Comparison of ENCODE assay signal across 8 mouse cellular contexts in the genomic region with DNA sequence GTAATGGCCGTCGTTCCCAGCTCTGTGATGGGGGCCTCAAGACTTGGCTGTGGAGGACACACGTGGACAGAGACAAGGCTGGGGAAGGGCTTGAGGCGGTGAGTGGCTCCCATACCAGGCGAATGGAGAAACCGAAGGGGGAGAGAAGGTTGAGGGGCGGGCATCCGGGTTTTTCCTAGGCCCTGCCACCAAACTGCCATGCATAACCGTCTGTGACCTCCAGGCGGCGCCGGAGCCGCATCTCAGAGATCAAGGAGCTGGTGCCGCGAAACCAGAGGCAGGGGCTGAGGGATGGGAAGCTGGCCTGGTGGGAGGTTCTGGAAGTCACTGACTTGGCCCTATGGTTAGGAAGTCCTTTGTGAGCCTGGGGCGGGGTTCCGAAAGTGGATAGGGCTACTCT. TPM values are rescaled to one million over a fixed set of nuclear protein-coding genes. Genes with fewer than 3 reads are reported as not detected.
DNase-seq lines count a peak whose midpoint lies in the region; ATAC-seq and TF ChIP-seq lines count a peak whose summit lies in the region.

No protein-coding gene starts in this region.

- no peaks in the 10 kb centered on the region for H3K4me1 ChIP-seq in embryonic facial prominence, embryonic 12.5 days
- H3K4me1 ChIP-seq in kidney, adult 2 months (ENCODE audit: control insufficient read depth, insufficient read depth, low read length): no peaks in the 10 kb centered on the region
- no peaks in the 10 kb centered on the region for H3K4me1 ChIP-seq in limb, embryonic 12.5 days (replicated peaks)
- peaks cover 7% of the 10 kb centered on the region; the same call in 1 of the 2 replicates for H3K4me1 ChIP-seq in midbrain, postnatal 0 days (ENCODE audit: insufficient read depth, low read length)

- no peak overlapping the region for H3K27ac ChIP-seq in embryonic facial prominence, embryonic 12.5 days
- no peak overlapping the region for H3K27ac ChIP-seq in kidney, adult 2 months (ENCODE audit: insufficient read depth, low read depth, low read length)
- no peak overlapping the region for H3K27ac ChIP-seq in limb, embryonic 12.5 days
- no peak overlapping the region for H3K27ac ChIP-seq in midbrain, postnatal 0 days (ENCODE audit: low read depth, low read length)

- H3K4me2 ChIP-seq in embryonic facial prominence, embryonic 12.5 days (replicated peaks): peak overlapping the region; percentile 33; the same call in 1 of the 2 replicates
- peak overlapping the region; percentile 19; the same call in 1 of the 2 replicates for H3K4me2 ChIP-seq in limb, embryonic 12.5 days
- peak overlapping the region; percentile 16; the same call in 1 of the 2 replicates for H3K4me2 ChIP-seq in midbrain, postnatal 0 days (ENCODE audit: low read depth, low read length, poor library complexity, severe bottlenecking)

- WGBS in embryonic facial prominence, embryonic 12.5 days: 3% methylated on average over 17 of the region's 17 CpGs
- 2% methylated on average over 17 of the region's 17 CpGs for WGBS in kidney, adult 2 months
- 3% methylated on average over 17 of the region's 17 CpGs for WGBS in limb, embryonic 12.5 days
- 2% methylated on average over 17 of the region's 17 CpGs for WGBS in midbrain, postnatal 0 days

- peaks cover 21% of the 10 kb centered on the region for H3K27me3 ChIP-seq in embryonic facial prominence, embryonic 12.5 days
- H3K27me3 ChIP-seq in kidney, adult 2 months (replicated peaks; ENCODE audit: control insufficient read depth, insufficient read depth, low read length): no peaks in the 10 kb centered on the region
- H3K27me3 ChIP-seq in limb, embryonic 12.5 days: peaks cover 43% of the 10 kb centered on the region
- H3K27me3 ChIP-seq in midbrain, postnatal 0 days (ENCODE audit: insufficient read depth, low read length): 0 out of 2 replicates have a peak, but pooled peaks cover 4% of the 10 kb centered on the region

- H3K4me3 ChIP-seq in embryonic facial prominence, embryonic 12.5 days: no peak overlapping the region
- H3K4me3 ChIP-seq in kidney, adult 2 months (ENCODE audit: insufficient read depth, low read depth, low read length): no peak overlapping the region
- no peak overlapping the region for H3K4me3 ChIP-seq in limb, embryonic 12.5 days (replicated peaks)
- no peak overlapping the region for H3K4me3 ChIP-seq in midbrain, postnatal 0 days (ENCODE audit: low read depth, low read length)

- 0 out of 2 replicates have a peak overlapping the region, but pooled peaks have one; percentile 47 for H3K9ac ChIP-seq in embryonic facial prominence, embryonic 12.5 days
- no peak overlapping the region for H3K9ac ChIP-seq in limb, embryonic 12.5 days (replicated peaks)
- no peak overlapping the region for H3K9ac ChIP-seq in midbrain, postnatal 0 days (replicated peaks; ENCODE audit: low read length, poor library complexity, severe bottlenecking)

- TF ChIP-seq POLR2A in kidney, adult 2 months (IDR thresholded peaks at IDR 0.05; ENCODE audit: low read depth, low read length): no peak

- no peaks in the 10 kb centered on the region for H3K36me3 ChIP-seq in embryonic facial prominence, embryonic 12.5 days
- H3K36me3 ChIP-seq in kidney, adult 2 months (ENCODE audit: control insufficient read depth, insufficient read depth, low read length): no peaks in the 10 kb centered on the region
- no peaks in the 10 kb centered on the region for H3K36me3 ChIP-seq in limb, embryonic 12.5 days
- no peaks in the 10 kb centered on the region for H3K36me3 ChIP-seq in midbrain, postnatal 0 days (ENCODE audit: insufficient read depth, low read length)

- ATAC-seq in embryonic facial prominence, embryonic 12.5 days (ENCODE audit: insufficient number of reproducible peaks, insufficient read depth, low FRiP score, low TSS enrichment): no peak; the same call in 1 of the 2 replicates
- ATAC-seq in limb, embryonic 12.5 days (ENCODE audit: insufficient number of reproducible peaks, insufficient read depth, low FRiP score, low TSS enrichment, low read depth): peak; percentile 16; the same call in 1 of the 2 replicates
- ATAC-seq in midbrain, postnatal 0 days (ENCODE audit: low FRiP score): peak; percentile 69

- no peaks in the 10 kb centered on the region for H3K9me3 ChIP-seq in embryonic facial prominence, embryonic 12.5 days
- no peaks in the 10 kb centered on the region for H3K9me3 ChIP-seq in limb, embryonic 12.5 days
- H3K9me3 ChIP-seq in midbrain, postnatal 0 days (ENCODE audit: low read length): no peaks in the 10 kb centered on the region

- peak; percentile 73 for TF ChIP-seq CTCF in kidney, adult 2 months (conservative IDR thresholded peaks at IDR 0.05; ENCODE audit: insufficient read depth, insufficient read length, low read depth, low read length)
- TF ChIP-seq CTCF in midbrain, postnatal 0 days (IDR thresholded peaks at IDR 0.05): peak; percentile 98

- peak; percentile 79 to 80 for DNase-seq in B cell, adult 2 months
- DNase-seq in adrenal gland, postnatal 14 days: peak; percentile 86
- DNase-seq in heart, adult 8-10 months (ENCODE audit: low spot score): peak; percentile 24
- DNase-seq in kidney, adult 2 months: peak; percentile 66
- peak; percentile 92 for DNase-seq in midbrain, postnatal 0 days (ENCODE audit: low spot score)
- DNase-seq in spleen, postnatal 4 days (ENCODE audit: low spot score in 2 of 2): peak; percentile 62 to 84

RNA-seq across cellular contexts. Expression of gene Arhgap40, which starts 34.2 kb away (rescaled TPM):
- not detected in 2 replicates for total RNA-seq in adrenal gland, postnatal 14 days (2021)
- polyA plus RNA-seq in embryonic facial prominence, embryonic 12.5 days (2016; fragmentation: Nextera tagmentation; extraction: Ambion mirVana): 0.18 and 0.26 TPM in 2 replicates
- not detected for total RNA-seq in heart, adult 8-10 months (2022)
- 0.24 and 0.30 TPM in 2 replicates for polyA plus RNA-seq in kidney, adult 2 months (2012; rRNA removed)
- 0.16 and 0.24 TPM in 2 replicates for polyA plus RNA-seq in limb, embryonic 12.5 days (2016; fragmentation: Nextera tagmentation; extraction: Ambion mirVana)
- total RNA-seq in midbrain, postnatal 0 days (2014; rRNA removed): 0.55 and 0.90 TPM in 2 replicates
- 0.65 and 1.4 TPM in 2 replicates for polyA plus RNA-seq in midbrain, postnatal 0 days (2015; fragmentation: Nextera tagmentation; extraction: Ambion mirVana)

RNA-seq across cellular contexts. Expression of gene Adig, which starts 44.3 kb away (rescaled TPM):
- 151 and 169 TPM in 2 replicates for total RNA-seq in adrenal gland, postnatal 14 days (2021)
- polyA plus RNA-seq in embryonic facial prominence, embryonic 12.5 days (2016; fragmentation: Nextera tagmentation; extraction: Ambion mirVana): not detected in 2 replicates
- total RNA-seq in heart, adult 8-10 months (2022): 10 to 100 TPM in 1 of 4 experiments, 1 to 10 TPM in 3; 3.6 to 11.6 (median 6.1) TPM
- polyA plus RNA-seq in kidney, adult 2 months (2012; rRNA removed): 26.8 and 35.2 TPM in 2 replicates
- 0.37 TPM in 1 of 2 replicates, not detected in the other for polyA plus RNA-seq in limb, embryonic 12.5 days (2016; fragmentation: Nextera tagmentation; extraction: Ambion mirVana)
- not detected in 2 replicates for total RNA-seq in midbrain, postnatal 0 days (2014; rRNA removed)
- not detected in 2 replicates for polyA plus RNA-seq in midbrain, postnatal 0 days (2015; fragmentation: Nextera tagmentation; extraction: Ambion mirVana)

Comparison
In these comparisons a context has a peak if more than half of its experiments do, and no peak if none do; other contexts are left out.
1. DNase-seq: peak in every context shown above with its lines; median percentile 92 in midbrain, postnatal 0 days; 86 in adrenal gland, postnatal 14 days; 80 in B cell, adult 2 months; 73 in spleen, postnatal 4 days; 66 in kidney, adult 2 months; 24 in heart, adult 8-10 months.
2. RNA of gene Adig, which starts 44.3 kb away (polyA plus RNA-seq): 26.8 to 35.2 TPM in kidney, adult 2 months; not detected in embryonic facial prominence, embryonic 12.5 days, 0.37 TPM in limb, embryonic 12.5 days and not detected in midbrain, postnatal 0 days; every median in the first group is over 10 times any median in the second.
3. Peak in every context shown above with its lines, with median percentiles within 50 percentile points of each other: H3K4me2 ChIP-seq.